Mouse (Mus musculus) lung, adult 2 months (tissue): ENCODE measurements around the gene Sesn2.

Source experiments
- CTCF ChIP-seq: fragments of 200-500 bp; IDR thresholded peaks from 2 replicates; pipeline ENCODE4 v1.5.1; 2011; ENCODE audit warnings: mild to moderate bottlenecking, low read length, control low read depth; ENCODE audit not compliant: insufficient read depth
- POLR2A ChIP-seq: fragments of 200-500 bp; IDR thresholded peaks from 2 replicates; pipeline ENCODE4 v1.6.1; 2011; ENCODE audit warnings: low read depth, mild to moderate bottlenecking, control low read depth, low read length, borderline replicate concordance; ENCODE audit errors: extremely low read depth

GRCm38 (mm10) chr4:132454216-132454615 is 56.1 kb downstream of the Sesn2 start:
- TF ChIP-seq POLR2A (no peak), CTCF (no peak)
